8 mouse cellular contexts compared by ENCODE assay signal in the genomic region with DNA sequence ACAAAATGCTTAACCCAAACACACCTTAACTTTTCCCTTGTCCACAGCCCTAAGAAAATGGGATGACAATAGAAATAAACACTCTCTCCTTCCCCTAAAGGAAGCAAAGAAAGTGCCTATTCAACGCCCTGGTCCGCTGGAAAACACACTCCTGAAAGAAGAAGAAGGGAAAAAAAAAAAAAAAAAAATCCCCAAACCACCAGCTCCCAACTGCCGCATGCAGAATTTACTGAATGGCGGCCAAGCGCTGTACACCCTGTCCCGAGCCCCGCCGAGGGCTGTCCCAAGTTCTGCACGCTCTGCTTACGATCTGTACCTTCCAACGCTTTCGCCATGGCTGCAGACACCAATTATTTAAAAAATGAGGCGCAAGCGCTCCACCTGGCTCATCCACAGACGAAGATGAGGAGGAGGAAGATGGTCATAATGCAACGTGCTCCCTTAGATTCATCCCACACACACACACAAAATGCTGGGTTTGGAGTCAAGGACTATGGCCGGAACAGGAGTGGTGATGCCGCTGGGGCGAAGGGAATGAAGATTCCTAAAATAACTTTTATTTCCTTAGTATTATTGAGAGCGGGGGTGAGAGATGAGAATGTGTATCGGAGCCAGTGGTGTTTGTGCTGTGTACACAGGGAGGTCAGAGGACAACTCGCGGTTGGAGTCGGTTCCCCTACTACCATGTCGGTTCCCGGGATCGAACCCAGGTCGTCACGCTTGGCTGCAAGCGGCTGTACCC. TPM values are rescaled to one million over a fixed set of nuclear protein-coding genes. Genes with fewer than 3 reads are reported as not detected.
DNase-seq lines count a peak whose midpoint lies in the region; ATAC-seq and TF ChIP-seq lines count a peak whose summit lies in the region.
"Had no signal": no experiment of that assay in that cellular context is flagged by ENCODE, and none has a peak within 500 bp of the region (broad histone marks: within the 10 kb centered on the region; RNA-seq: fewer than 3 reads in every experiment).

No protein-coding gene starts in this region.

- 11% methylated on average over 30 of the region's 30 CpGs for WGBS in forebrain, embryonic 11.5 days
- 8% methylated on average over 30 of the region's 30 CpGs for WGBS in hindbrain, embryonic 10.5 days
- WGBS in macrophage (ENCODE audit: missing documents): under 1% methylated on average over 30 of the region's 30 CpGs

- peaks cover 2 to 8% of the 10 kb centered on the region in 2 experiments; a peak in 2 of 4 replicates for H3K4me1 ChIP-seq in ES-E14 (ENCODE audit: control insufficient read depth in 2 of 2, insufficient read depth in 2 of 2, low read length in 2 of 2, poor library complexity in 1 of 2)
- H3K4me1 ChIP-seq in forebrain, embryonic 11.5 days (replicated peaks; ENCODE audit: control insufficient read depth, insufficient read depth, low read length): 0 out of 2 replicates have a peak, but pooled peaks cover 3% of the 10 kb centered on the region
- peaks cover 35% of the 10 kb centered on the region for H3K4me1 ChIP-seq in hindbrain, embryonic 10.5 days (replicated peaks)

- H3K36me3 ChIP-seq in ES-E14 (ENCODE audit: control insufficient read depth, insufficient read depth, low read length, poor library complexity, severe bottlenecking) (peaks cover 5% of the 10 kb centered on the region; the same call in 1 of the 2 replicates), macrophage (ENCODE audit: inconsistent target) (no peaks in the 10 kb centered on the region)
- H3K36me3 ChIP-seq in forebrain, embryonic 11.5 days (ENCODE audit: control insufficient read depth, insufficient read depth, low read length): no peaks in the 10 kb centered on the region
- H3K36me3 ChIP-seq in hindbrain, embryonic 10.5 days: peaks cover 19% of the 10 kb centered on the region; the same call in 1 of the 2 replicates
- H3K36me3 ChIP-seq in splenic B cell, adult 2 months (ENCODE audit: control insufficient read depth, insufficient read depth, low read length, poor library complexity, severe bottlenecking): no peaks in the 10 kb centered on the region

- H3K79me2 ChIP-seq in macrophage (ENCODE audit: inconsistent target): peaks cover 51% of the 10 kb centered on the region

- no peaks in the 10 kb centered on the region for H3K27me3 ChIP-seq in forebrain, embryonic 11.5 days (ENCODE audit: control insufficient read depth, insufficient read depth, low read length)
- no peaks in the 10 kb centered on the region for H3K27me3 ChIP-seq in hindbrain, embryonic 10.5 days (ENCODE audit: insufficient read depth, poor library complexity, severe bottlenecking)
- peaks cover 2% of the 10 kb centered on the region; the same call in 1 of the 2 replicates for H3K27me3 ChIP-seq in splenic B cell, adult 2 months (ENCODE audit: control insufficient read depth, insufficient read depth, low read length, poor library complexity, severe bottlenecking)

- intact Hi-C loops in left cerebral cortex, adult 2 months (cut with DNase I): loop anchor here (2.0 kb wide), 1 partner anchor 76 kb away; no protein-coding TSS in a partner anchor

- H3K4me3 ChIP-seq in ES-E14 (ENCODE audit: insufficient read depth in 1 of 2, low read depth in 1 of 2, low read length in 2 of 2, poor library complexity in 1 of 2, severe bottlenecking in 1 of 2): peak overlapping the region; percentile 65 to 96
- H3K4me3 ChIP-seq in forebrain, embryonic 11.5 days (ENCODE audit: low read depth, low read length): peak overlapping the region; percentile 91
- H3K4me3 ChIP-seq in hindbrain, embryonic 10.5 days: peak overlapping the region; percentile 94
- H3K4me3 ChIP-seq in left cerebral cortex, adult 2 months: peak overlapping the region; percentile 93
- H3K4me3 ChIP-seq in macrophage (ENCODE audit: inconsistent target): peak overlapping the region; percentile 63

- peak overlapping the region; percentile 64 for H3K4me2 ChIP-seq in forebrain, embryonic 11.5 days (ENCODE audit: low read depth, low read length, severe bottlenecking)

- TF ChIP-seq CTCF in left cerebral cortex, adult 2 months (IDR thresholded peaks at IDR 0.05): no peak

- in situ Hi-C loops in ES-E14 (cut with MboI; ENCODE audit: low sequenced_read_pairs in 2 of 2, unreplicated experiment in 2 of 2): no loop called here

- peak overlapping the region; percentile 91; the same call in 1 of the 2 replicates for H3K27ac ChIP-seq in ES-E14 (ENCODE audit: insufficient read depth, low read depth, low read length, poor library complexity, severe bottlenecking)
- H3K27ac ChIP-seq in forebrain, embryonic 11.5 days (ENCODE audit: low read depth, low read length): no peak overlapping the region
- H3K27ac ChIP-seq in hindbrain, embryonic 10.5 days: peak overlapping the region; percentile 96
- H3K27ac ChIP-seq in left cerebral cortex, adult 2 months: peak overlapping the region; percentile 69; the same call in 1 of the 2 replicates
- no peak overlapping the region for H3K27ac ChIP-seq in macrophage

- ATAC-seq in forebrain, embryonic 11.5 days (replicated peaks; ENCODE audit: low FRiP score): no peak

- DNase-seq in ES-E14 (ENCODE audit: low read depth, low spot score): no peak
- peak; percentile 51 for DNase-seq in adrenal gland, postnatal 14 days
- DNase-seq in forebrain, embryonic 11.5 days (ENCODE audit: low spot score): peak; percentile 81
- DNase-seq in hindbrain, embryonic 10.5 days (ENCODE audit: low spot score): peak; percentile 54
- peak; percentile 27 to 34 for DNase-seq in left cerebral cortex, adult 2 months (ENCODE audit: extremely low spot score in 1 of 2, low spot score in 2 of 2)
- peak; percentile 14 for DNase-seq in splenic B cell, adult 2 months (ENCODE audit: low read depth, low spot score)

- H3K9ac ChIP-seq in ES-E14 (ENCODE audit: insufficient read depth, low read depth, low read length, poor library complexity, severe bottlenecking): peak overlapping the region; percentile 95
- H3K9ac ChIP-seq in forebrain, embryonic 11.5 days (ENCODE audit: low read length): peak overlapping the region; percentile 87

- H3K9me3 ChIP-seq in ES-E14 (ENCODE audit: control insufficient read depth, insufficient read depth, low read depth, low read length): no peaks in the 10 kb centered on the region
- H3K9me3 ChIP-seq in forebrain, embryonic 11.5 days (ENCODE audit: control insufficient read depth, low read length): no peaks in the 10 kb centered on the region
- H3K9me3 ChIP-seq in hindbrain, embryonic 10.5 days: no peaks in the 10 kb centered on the region

TF ChIP-seq in ES-E14, 5 proteins besides CTCF, POLR2A, EP300 and RAD21:
- TF ChIP-seq MAFK (IDR thresholded peaks at IDR 0.05; ENCODE audit: insufficient read depth, low read depth, low read length): no peak
- TF ChIP-seq ZNF384 (IDR thresholded peaks at IDR 0.05; ENCODE audit: low read depth, low read length): peak; percentile 66; the same call in 1 of the 2 replicates
TF ChIP-seq in ES-E14: peak in this region for 1.

RNA-seq across cellular contexts. Expression of gene Fkbp5, which starts 32.5 kb away (rescaled TPM):
- 43.6 and 45.7 TPM in 2 replicates for total RNA-seq in ES-E14 (2012; rRNA removed)
- total RNA-seq in adrenal gland, postnatal 14 days (2021): 73.0 and 118 TPM in 2 replicates
- 11.4 and 11.5 TPM in 2 replicates for polyA plus RNA-seq in forebrain, embryonic 11.5 days (2014; fragmentation: Nextera tagmentation; extraction: Ambion mirVana)
- polyA plus RNA-seq in hindbrain, embryonic 10.5 days (2016; fragmentation: Nextera tagmentation; extraction: Ambion mirVana): 34.3 and 37.9 TPM in 2 replicates
- total RNA-seq in left cerebral cortex, adult 2 months (2021): 10 to 100 TPM; 51.5 to 54.4 TPM
- total RNA-seq in macrophage (2018; cell fraction: chromatin; rRNA removed): 1 to 10 TPM; 3.0 to 9.8 (median 5.7) TPM
- total RNA-seq in macrophage (2018; cell fraction: cytosol; rRNA removed): 1 to 10 TPM; 2.8 to 7.4 (median 4.2) TPM
- total RNA-seq in macrophage (2018; cell fraction: nucleus; rRNA removed): 10 to 100 TPM in 2 of 26 experiments, 1 to 10 TPM in 24; 1.5 to 19.2 (median 4.9) TPM
- polyA plus RNA-seq in macrophage (2018): 3.6 to 19.6 TPM (median 5.8 TPM) in 3 replicates

RNA-seq across cellular contexts. Expression of gene Armc12, which starts 45.7 kb away (rescaled TPM):
- not detected in 2 replicates for total RNA-seq in ES-E14 (2012; rRNA removed)
- not detected in 2 replicates for total RNA-seq in adrenal gland, postnatal 14 days (2021)
- not detected in 2 replicates for polyA plus RNA-seq in forebrain, embryonic 11.5 days (2014; fragmentation: Nextera tagmentation; extraction: Ambion mirVana)
- polyA plus RNA-seq in hindbrain, embryonic 10.5 days (2016; fragmentation: Nextera tagmentation; extraction: Ambion mirVana): not detected in 2 replicates
- not detected for total RNA-seq in left cerebral cortex, adult 2 months (2021)
- total RNA-seq in macrophage (2018; cell fraction: chromatin; rRNA removed): not detected
- total RNA-seq in macrophage (2018; cell fraction: cytosol; rRNA removed): not detected
- total RNA-seq in macrophage (2018; cell fraction: nucleus; rRNA removed): not detected
- not detected in 3 replicates for polyA plus RNA-seq in macrophage (2018)
- total RNA-seq: layer of hippocampus, adult 8-10 months had no signal

Comparison
In these comparisons a context has a peak if more than half of its experiments do, and no peak if none do; other contexts are left out.
1. H3K27ac ChIP-seq: peak in ES-E14 (single experiment), hindbrain, embryonic 10.5 days (single experiment) and left cerebral cortex, adult 2 months (single experiment); none in forebrain, embryonic 11.5 days (single experiment) and macrophage (single experiment).
2. Peak in every context shown above with its lines, with median percentiles within 50 percentile points of each other: H3K4me3 ChIP-seq.